ENCODE assay signal across 19 mouse cellular contexts in genomic region chr15:91965172-91965571, GRCm38 (mm10).
DNase-seq lines count a peak whose midpoint lies in the region; ATAC-seq lines count a peak whose summit lies in the region.
"Had no signal": no experiment of that assay in that cellular context is flagged by ENCODE, and none has a peak within 500 bp of the region (broad histone marks: within the 10 kb centered on the region; RNA-seq: fewer than 3 reads in every experiment).

No protein-coding gene starts in this region.

- DNase-seq in embryonic facial prominence, embryonic 11.5 days (ENCODE audit: low spot score): peak; percentile 16
- DNase-seq in embryonic facial prominence, embryonic 10.5 days (ENCODE audit: low spot score): no peak
- DNase-seq in layer of hippocampus, adult 8-10 months (ENCODE audit: low spot score in 2 of 2): peak; percentile 4 to 11
- no peak for DNase-seq in layer of hippocampus, postnatal 25 days (ENCODE audit: extremely low spot score in 1 of 2, low spot score in 1 of 2)
- peak; percentile 43 for DNase-seq in brain, adult 2 months (ENCODE audit: low read depth, low spot score)
- DNase-seq in layer of hippocampus, postnatal 14 days (ENCODE audit: low spot score in 2 of 2): peak; percentile 12 to 28
- DNase-seq in spleen, adult 18-20 months: no peak
- no peak for DNase-seq in adipocyte (ENCODE audit: low spot score)
- DNase-seq: adrenal gland, adult 2 months; cerebellum, postnatal 10 days; lung, postnatal 10 days; thymus, adult 18-20 months had no signal

- H3K36me3 ChIP-seq in embryonic facial prominence, embryonic 11.5 days (replicated peaks; ENCODE audit: control insufficient read depth, insufficient read depth, low read depth, low read length): no peaks in the 10 kb centered on the region
- no peaks in the 10 kb centered on the region for H3K36me3 ChIP-seq in embryonic facial prominence, embryonic 10.5 days (replicated peaks)
- H3K36me3 ChIP-seq: embryonic facial prominence, embryonic 13.5 days; heart, embryonic 13.5 days; kidney, embryonic 15.5 days had no signal

- H3K4me1 ChIP-seq in embryonic facial prominence, embryonic 11.5 days (ENCODE audit: control insufficient read depth, insufficient read depth, low read length): no peaks in the 10 kb centered on the region
- peaks cover 4% of the 10 kb centered on the region; the same call in 1 of the 2 replicates for H3K4me1 ChIP-seq in embryonic facial prominence, embryonic 10.5 days
- H3K4me1 ChIP-seq: embryonic facial prominence, embryonic 13.5 days; heart, embryonic 13.5 days; kidney, embryonic 15.5 days had no signal

- H3K9me3 ChIP-seq in embryonic facial prominence, embryonic 11.5 days (replicated peaks; ENCODE audit: control insufficient read depth, low read length): no peaks in the 10 kb centered on the region
- no peaks in the 10 kb centered on the region for H3K9me3 ChIP-seq in embryonic facial prominence, embryonic 10.5 days
- H3K9me3 ChIP-seq: embryonic facial prominence, embryonic 13.5 days; kidney, embryonic 15.5 days had no signal

- 67% methylated on average over 10 of the region's 10 CpGs for WGBS in embryonic facial prominence, embryonic 11.5 days
- WGBS in embryonic facial prominence, embryonic 10.5 days: 78% methylated on average over 10 of the region's 10 CpGs

- no peak overlapping the region for H3K27ac ChIP-seq in embryonic facial prominence, embryonic 11.5 days (replicated peaks; ENCODE audit: low read depth, low read length)
- H3K27ac ChIP-seq in embryonic facial prominence, embryonic 10.5 days (replicated peaks): no peak overlapping the region
- H3K27ac ChIP-seq: embryonic facial prominence, embryonic 13.5 days; heart, embryonic 13.5 days; kidney, embryonic 15.5 days; liver, embryonic 14.5 days had no signal

- H3K4me3 ChIP-seq in embryonic facial prominence, embryonic 11.5 days (ENCODE audit: low read depth, low read length): no peak overlapping the region
- H3K4me3 ChIP-seq in embryonic facial prominence, embryonic 10.5 days: no peak overlapping the region
- H3K4me3 ChIP-seq: embryonic facial prominence, embryonic 13.5 days; heart, embryonic 13.5 days; kidney, embryonic 15.5 days had no signal

- H3K4me2 ChIP-seq in embryonic facial prominence, embryonic 11.5 days (ENCODE audit: low read depth, low read length): no peak overlapping the region
- H3K4me2 ChIP-seq: embryonic facial prominence, embryonic 13.5 days; heart, embryonic 13.5 days; kidney, embryonic 15.5 days had no signal

- no peaks in the 10 kb centered on the region for H3K27me3 ChIP-seq in embryonic facial prominence, embryonic 11.5 days (ENCODE audit: control insufficient read depth, insufficient read depth, low read length)
- no peaks in the 10 kb centered on the region for H3K27me3 ChIP-seq in embryonic facial prominence, embryonic 10.5 days (replicated peaks; ENCODE audit: low read depth, poor library complexity, severe bottlenecking)
- H3K27me3 ChIP-seq: CH12.LX; embryonic facial prominence, embryonic 13.5 days; heart, embryonic 13.5 days; kidney, embryonic 15.5 days had no signal

- no peak overlapping the region for H3K9ac ChIP-seq in embryonic facial prominence, embryonic 11.5 days (replicated peaks; ENCODE audit: low read length)
- H3K9ac ChIP-seq: embryonic facial prominence, embryonic 13.5 days; heart, embryonic 13.5 days; kidney, embryonic 15.5 days; liver, embryonic 14.5 days had no signal

- no peak for ATAC-seq in embryonic facial prominence, embryonic 11.5 days (replicated peaks; ENCODE audit: insufficient number of reproducible peaks, low FRiP score, low TSS enrichment, low read depth)
- ATAC-seq: intestine, embryonic 16.5 days; midbrain, embryonic 16.5 days had no signal

Comparison
In these comparisons a context has a peak if more than half of its experiments do, and no peak if none do; other contexts are left out.
1. DNase-seq: peak in embryonic facial prominence, embryonic 11.5 days (single experiment), layer of hippocampus, adult 8-10 months (2 of 2), brain, adult 2 months (single experiment) and layer of hippocampus, postnatal 14 days (2 of 2); none in embryonic facial prominence, embryonic 10.5 days (single experiment), layer of hippocampus, postnatal 25 days (0 of 2), spleen, adult 18-20 months (0 of 2) and adipocyte (single experiment).